Mouse (Mus musculus) heart, embryonic 14.5 days (tissue): ENCODE data around the gene Rasa4. TPM values are rescaled to one million over a fixed set of nuclear protein-coding genes. Genes with fewer than 3 reads are reported as not detected.
"Not testable (repeated sequence)": the region's sequence is repeated elsewhere in the genome, so short reads cannot be mapped to it uniquely, and the experiment has no call there.

Experiments used
- ATAC-seq: fragments of 200-750 bp; cut with Nextera tagmentation; 2 replicates; pipeline ENCODE4 v1.8.0; 2017; ENCODE audit warnings: low read depth, moderate TSS enrichment; ENCODE audit not compliant: insufficient number of reproducible peaks, insufficient read depth, low FRiP score
- H3K27ac ChIP-seq, 2 experiments: fragments of 200-500 bp in 1 of 2; fragments of 300-500 bp in 1 of 2; sonication (generic) in 1 of 2; replicated peaks in 1 of 2; 2 replicates each; pipeline ENCODE4 v1.5.1; 2012 to 2014; ENCODE audit warnings: low read depth in 2 of 2, low read length in 2 of 2, control low read depth in 1 of 2, mild to moderate bottlenecking in 1 of 2, mixed read lengths in 1 of 2; ENCODE audit not compliant: control insufficient read depth in 1 of 2, insufficient read depth in 1 of 2
- H3K27me3 ChIP-seq: fragments of 300-500 bp; sonication (generic); 2 replicates; pipeline ENCODE4 v1.6.1; 2014; ENCODE audit warnings: mild to moderate bottlenecking, low read length, control low read depth; ENCODE audit not compliant: control insufficient read depth, insufficient read depth
- H3K36me3 ChIP-seq: fragments of 300-500 bp; sonication (generic); 2 replicates; pipeline ENCODE4 v1.6.1; 2014; ENCODE audit warnings: mild to moderate bottlenecking, control low read depth, low read length, mixed read lengths; ENCODE audit not compliant: control insufficient read depth, insufficient read depth
- H3K4me1 ChIP-seq, 2 experiments: fragments of 200-500 bp in 1 of 2; fragments of 300-500 bp in 1 of 2; sonication (generic) in 1 of 2; 2 replicates each; pipeline ENCODE4 v1.6.1; 2012 to 2014; ENCODE audit warnings: low read length in 2 of 2, control low read depth in 1 of 2, mixed read lengths in 1 of 2; ENCODE audit not compliant: control insufficient read depth in 2 of 2, insufficient read depth in 2 of 2
- H3K4me2 ChIP-seq: fragments of 300-500 bp; sonication (generic); 2 replicates; pipeline ENCODE4 v1.6.1; 2014; ENCODE audit warnings: mild to moderate bottlenecking, low read length
- H3K4me3 ChIP-seq, 2 experiments: fragments of 200-500 bp in 1 of 2; fragments of 300-500 bp in 1 of 2; sonication (generic) in 1 of 2; 2 replicates each; pipeline ENCODE4 v1.5.1; 2012 to 2014; ENCODE audit warnings: low read length in 2 of 2, mild to moderate bottlenecking in 2 of 2, control low read depth in 1 of 2, low read depth in 1 of 2, moderate library complexity in 1 of 2; ENCODE audit not compliant: control insufficient read depth in 1 of 2, insufficient read depth in 1 of 2
- H3K9ac ChIP-seq: fragments of 300-500 bp; sonication (generic); 2 replicates; pipeline ENCODE4 v1.6.1; 2014; ENCODE audit warnings: mild to moderate bottlenecking, low read length
- H3K9me3 ChIP-seq: fragments of 300-500 bp; sonication (generic); 2 replicates; pipeline ENCODE4 v1.6.1; 2016; ENCODE audit warnings: low read length, control low read depth; ENCODE audit not compliant: control insufficient read depth
- WGBS: fragments of 180-500 bp; shearing (Covaris S2); extraction: QIAGEN DNeasy Blood & Tissue Kit; methylation state at CpG from one replicate; pipeline ENCODE4 v1.1.7; 2014; 5-methylcytosine and 5-hydroxymethylcytosine counted together
- polyA plus RNA-seq: library from polyadenylated mRNA; unstranded; fragments of >200 nt; fragmentation: Nextera tagmentation; extraction: Ambion mirVana; gene quantifications from 2 replicates; pipeline ENCODE4 v1.2.1, GENCODE M21; 2014

The Rasa4 gene
- polyA plus RNA-seq, 1 experiment from 2014 or later: 1.3 TPM

GRCm38 (mm10) chr5:136098536-136098935 lies 14.8 kb downstream of the Rasa4 start:
- Histone ChIP-seq H3K9ac (no peak overlapping the region), H3K36me3 (no peaks in the 10 kb centered on the region), H3K4me1 (peaks cover 2 to 5% of the 10 kb centered on the region in 2 experiments; a peak in 2 of 4 replicates), H3K4me2 (no peak overlapping the region), H3K27ac (no peak overlapping the region), H3K27me3 (peaks cover 19% of the 10 kb centered on the region), H3K9me3 (no peaks in the 10 kb centered on the region), H3K4me3 (no peak overlapping the region)
- ATAC-seq: no peak
- 79% methylated on average over 10 of the region's 10 CpGs for WGBS

GRCm38 (mm10) chr5:136102099-136102820 lies 18.5 kb downstream of the Rasa4 start:
- Histone ChIP-seq H3K4me3 (peak overlapping the region; percentile 20 to 32), H3K27me3 (peaks cover 19% of the 10 kb centered on the region), H3K36me3 (no peaks in the 10 kb centered on the region), H3K4me1 (peaks cover 2 to 5% of the 10 kb centered on the region in 2 experiments; a peak in 2 of 4 replicates), H3K27ac (no peak overlapping the region), H3K9me3 (no peaks in the 10 kb centered on the region), H3K9ac (peak overlapping the region; percentile 60), H3K4me2 (peak overlapping the region; percentile 79)
- ATAC-seq: peak; percentile 70
- 6% methylated on average over 41 of the region's 41 CpGs for WGBS

- Histone ChIP-seq H3K36me3 (no peaks in the 10 kb centered on the region), H3K4me3 (no peak overlapping the region), H3K9ac (no peak overlapping the region), H3K27ac (no peak overlapping the region), H3K4me1 (peaks cover 2 to 5% of the 10 kb centered on the region in 2 experiments; a peak in 2 of 4 replicates), H3K27me3 (peaks cover 19% of the 10 kb centered on the region), H3K4me2 (no peak overlapping the region), H3K9me3 (no peaks in the 10 kb centered on the region)
- no peak for ATAC-seq
- 85% methylated on average over 5 of the region's 5 CpGs for WGBS
Observed at GRCm38 (mm10) chr5:136104511-136104910, 20.8 kb downstream of the Rasa4 start.

GRCm38 (mm10) chr5:136108486-136108885 lies 24.8 kb downstream of the Rasa4 start:
- 46% methylated on average over 2 of the region's 2 CpGs for WGBS
- no peaks in the 10 kb centered on the region for H3K27me3 ChIP-seq
- no peaks in the 10 kb centered on the region for H3K36me3 ChIP-seq
- H3K9ac ChIP-seq: no peak overlapping the region
- ATAC-seq: no peak
- H3K4me1 ChIP-seq: no peaks in the 10 kb centered on the region
- no peak overlapping the region for H3K27ac ChIP-seq
- H3K9me3 ChIP-seq: no peaks in the 10 kb centered on the region
- H3K4me3 ChIP-seq: no peak overlapping the region
- H3K4me2 ChIP-seq: no peak overlapping the region

GRCm38 (mm10) chr5:136109042-136109441 lies 25.3 kb downstream of the Rasa4 start:
- Histone ChIP-seq H3K27me3 (no peaks in the 10 kb centered on the region), H3K9ac (no peak overlapping the region), H3K4me3 (no peak overlapping the region), H3K9me3 (no peaks in the 10 kb centered on the region), H3K27ac (no peak overlapping the region), H3K4me2 (no peak overlapping the region), H3K36me3 (no peaks in the 10 kb centered on the region), H3K4me1 (no peaks in the 10 kb centered on the region)
- 54% methylated on average over 3 of the region's 3 CpGs for WGBS
- ATAC-seq: no peak

- not testable (repeated sequence) for H3K9me3 ChIP-seq, H3K27ac ChIP-seq, H3K4me2 ChIP-seq, H3K36me3 ChIP-seq, H3K9ac ChIP-seq, H3K27me3 ChIP-seq, ATAC-seq, H3K4me3 ChIP-seq
- 33% methylated on average over 3 of the region's 4 CpGs for WGBS
- H3K4me1 ChIP-seq: peaks cover 5 to 18% of the 10 kb centered on the region in 2 experiments
Observed at GRCm38 (mm10) chr5:136113546-136113945, 29.8 kb downstream of the Rasa4 start.

- Histone ChIP-seq H3K4me2 (peak within 1 kb of the TSS; percentile 95), H3K36me3 (peaks cover 18% of the 10 kb centered on the region), H3K9me3 (no peaks in the 10 kb centered on the region), H3K27ac (peak within 1 kb of the TSS in 1 of 2 experiments; percentile 65; a peak in 1 of 4 replicates), H3K4me1 (peaks cover 5 to 18% of the 10 kb centered on the region in 2 experiments), H3K27me3 (no peaks in the 10 kb centered on the region), H3K4me3 (peak within 1 kb of the TSS; percentile 86 to 97), H3K9ac (peak within 1 kb of the TSS; percentile 95)
- ATAC-seq: peak; percentile 88
- WGBS: 2% methylated on average over 42 of the region's 42 CpGs
Observed at GRCm38 (mm10) chr5:136115891-136116783, 32.4 kb downstream of the Rasa4 start, which contains the start of gene Polr2j. Polr2j (plus strand) TSS chr5:136116631.
